Mouse (Mus musculus): ENCODE measurements around the gene Trim2.
A peak's percentile ranks its signal among the peaks of the same experiment; 100 is the strongest.

Trim2 gene

DNA sequence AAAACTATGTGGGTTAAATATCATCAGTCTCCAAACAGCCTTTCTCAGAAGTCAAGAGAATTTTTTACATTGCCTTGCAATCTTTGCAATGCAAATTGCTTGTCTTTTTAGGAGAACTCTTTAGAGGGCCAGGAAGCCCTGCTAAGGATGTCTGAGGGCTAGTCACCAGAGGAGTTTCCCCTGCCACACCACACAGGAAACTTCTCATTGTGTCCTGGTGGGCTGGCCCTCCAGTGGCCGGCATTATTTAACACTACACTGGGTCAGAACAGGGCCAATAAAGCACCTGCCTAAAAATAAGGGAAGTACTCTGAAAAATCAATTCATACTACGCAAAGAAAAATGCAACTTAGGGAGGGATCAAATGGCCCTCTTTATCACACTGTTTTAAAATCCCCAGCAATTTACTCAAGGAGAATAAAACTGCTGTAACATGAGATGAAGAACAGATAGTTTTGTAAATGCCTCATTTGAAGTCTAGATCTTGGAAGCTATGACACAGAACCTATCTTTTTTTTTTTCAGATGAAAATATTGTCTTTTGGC is 87.4 kb downstream of the Trim2 start:
- DNase-seq = no peak

DNA sequence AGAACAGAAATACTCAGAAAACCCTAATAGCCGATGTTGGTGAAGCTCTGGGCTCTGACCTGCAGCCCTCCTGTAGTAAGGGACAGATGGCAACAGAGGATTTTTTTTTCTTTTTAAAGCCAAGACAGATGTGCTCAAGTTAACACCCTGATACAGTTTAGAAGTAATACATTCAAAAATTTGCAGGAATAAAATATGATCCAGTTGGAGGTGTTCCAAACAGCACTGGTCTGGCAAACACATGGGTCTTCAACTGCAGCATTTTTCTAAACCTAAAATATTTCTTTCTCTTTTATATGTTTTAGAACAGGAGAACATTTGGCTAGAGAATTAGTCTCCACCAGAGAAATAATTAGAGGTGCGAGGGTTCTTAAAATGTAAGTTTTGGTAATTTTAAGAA is 88.2 kb downstream of the Trim2 start:
- DNase-seq = no peak

DNA sequence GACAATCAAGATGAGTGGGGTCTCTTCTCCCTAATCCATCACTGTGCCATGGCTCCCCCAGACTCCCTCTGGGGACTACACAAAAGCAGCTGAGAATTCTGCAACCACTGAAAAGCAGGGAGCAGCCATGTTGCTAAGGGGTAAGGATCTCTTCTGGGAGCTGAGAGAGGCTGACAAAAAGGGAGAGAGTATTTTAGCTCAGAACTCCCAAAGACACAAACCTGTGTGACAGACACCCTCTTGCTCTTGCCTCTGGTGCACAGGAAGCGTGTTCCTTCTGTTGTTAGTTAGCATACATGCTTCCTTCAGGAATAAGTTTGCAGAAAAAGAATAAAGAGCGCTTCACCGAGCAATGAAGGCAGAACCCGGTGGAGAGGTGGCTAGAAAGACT is 88.7 kb downstream of the Trim2 start:
- DNase-seq = no peak

DNA sequence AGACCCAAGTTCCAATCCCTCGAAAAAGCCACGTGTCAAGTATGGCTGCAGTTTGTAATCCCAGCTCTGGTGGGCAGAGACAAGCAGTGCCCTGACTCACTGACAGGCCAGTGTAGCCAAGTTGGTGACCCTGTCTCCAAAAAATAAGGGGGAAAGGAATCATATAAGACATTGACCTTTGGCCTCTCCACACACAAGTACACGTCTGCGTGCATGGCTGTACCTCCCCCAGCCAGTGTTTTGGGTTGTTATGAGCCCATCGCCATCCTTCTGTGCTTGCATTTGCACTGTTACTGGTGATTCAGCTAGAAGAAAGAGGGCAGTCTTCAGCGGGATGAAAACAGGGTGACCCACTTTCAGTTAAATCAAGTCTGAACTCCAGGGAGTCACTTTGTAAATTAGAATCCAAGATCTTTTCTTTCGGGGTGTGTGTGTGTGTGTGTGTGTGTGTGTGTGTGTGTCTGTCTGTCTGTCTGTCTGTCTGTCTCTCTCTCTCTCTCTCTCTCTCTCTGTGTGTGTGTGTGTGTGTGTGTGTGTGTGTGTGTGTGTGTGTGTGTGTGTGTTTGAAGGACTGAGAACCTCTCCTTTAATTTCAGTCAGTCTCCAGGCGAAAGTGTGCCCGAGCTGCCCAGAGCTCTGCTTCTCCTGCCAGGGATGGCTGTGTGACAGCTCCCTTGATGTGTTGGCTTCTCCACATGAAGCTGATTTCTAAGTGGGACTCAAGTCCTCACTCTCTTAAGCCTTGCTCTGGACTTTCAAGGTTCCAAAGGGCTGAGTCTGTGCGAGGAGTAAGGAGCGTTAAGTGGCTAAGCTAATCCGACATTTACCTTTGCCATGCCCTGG is 89.3 kb downstream of the Trim2 start:
- DNase-seq = no peak

DNA sequence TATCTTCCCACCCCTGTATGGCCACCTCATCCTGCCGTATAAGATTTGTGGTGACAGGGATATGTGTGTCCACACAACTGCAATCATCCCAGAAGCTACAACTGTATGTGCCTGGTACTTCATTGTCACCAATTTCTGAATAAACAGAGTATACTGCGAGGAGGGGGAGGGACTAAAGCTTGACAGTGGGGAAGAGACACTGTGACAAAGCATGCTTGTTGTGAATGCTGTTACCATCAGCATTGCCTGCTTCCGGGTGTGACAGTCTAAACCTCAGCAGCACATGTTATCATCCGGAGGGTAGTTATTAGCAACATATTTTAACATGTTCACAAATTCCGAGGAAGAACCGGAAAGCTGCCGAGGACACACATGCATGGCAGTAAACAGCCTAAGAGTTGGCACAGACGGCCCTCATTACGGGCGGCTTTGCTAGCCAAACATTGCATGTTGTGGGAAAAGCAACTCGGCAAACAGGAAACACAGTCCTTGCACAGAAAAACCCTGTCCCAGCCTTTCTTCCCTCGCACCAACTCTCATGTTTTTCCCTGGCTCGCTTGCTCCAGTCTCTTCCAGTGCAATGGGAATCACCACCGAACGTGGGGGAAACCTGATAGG is 90.8 kb downstream of the Trim2 start:
- no peak for DNase-seq

DNA sequence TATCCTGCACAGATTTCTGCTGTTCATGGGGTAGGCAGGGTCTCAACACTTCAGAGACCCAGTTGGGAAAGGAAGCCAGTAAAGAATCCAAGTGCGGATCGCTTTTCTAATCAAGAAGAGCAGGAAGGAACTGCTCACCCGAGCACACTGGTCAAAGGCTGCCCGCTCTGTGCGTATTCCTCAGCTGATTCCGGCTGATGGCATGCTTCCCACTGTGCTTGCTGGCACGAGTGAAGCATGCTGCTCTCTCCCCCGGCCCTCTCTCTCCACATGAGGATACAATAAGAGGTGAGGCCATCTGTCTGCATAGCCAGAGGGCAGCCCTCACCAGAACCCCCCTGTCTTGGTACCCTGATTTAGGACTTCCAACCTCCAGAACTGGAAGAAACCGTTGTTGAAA is 91.4 kb downstream of the Trim2 start:
- peak; percentile 77 to 79 for DNase-seq

DNA sequence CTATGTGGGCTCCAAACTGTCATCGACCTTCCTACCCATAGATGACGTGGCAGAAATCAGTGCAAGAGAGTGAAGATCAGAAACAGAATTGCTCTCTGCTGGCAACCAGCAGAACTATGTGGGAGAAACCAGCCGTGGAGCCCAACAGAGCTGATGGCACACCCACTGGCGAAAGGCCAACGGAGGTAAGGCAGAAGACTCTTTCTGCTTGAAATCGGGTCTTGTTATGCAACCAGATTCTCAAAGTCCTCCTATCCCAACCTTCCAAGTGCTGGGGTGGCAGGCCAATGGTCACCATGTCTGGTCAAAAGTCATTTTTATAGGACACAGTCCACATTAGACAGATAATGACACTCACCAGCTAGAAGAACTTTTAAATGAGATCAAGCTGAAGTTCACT is 92.2 kb downstream of the Trim2 start:
- DNase-seq = peak; percentile 94

DNA sequence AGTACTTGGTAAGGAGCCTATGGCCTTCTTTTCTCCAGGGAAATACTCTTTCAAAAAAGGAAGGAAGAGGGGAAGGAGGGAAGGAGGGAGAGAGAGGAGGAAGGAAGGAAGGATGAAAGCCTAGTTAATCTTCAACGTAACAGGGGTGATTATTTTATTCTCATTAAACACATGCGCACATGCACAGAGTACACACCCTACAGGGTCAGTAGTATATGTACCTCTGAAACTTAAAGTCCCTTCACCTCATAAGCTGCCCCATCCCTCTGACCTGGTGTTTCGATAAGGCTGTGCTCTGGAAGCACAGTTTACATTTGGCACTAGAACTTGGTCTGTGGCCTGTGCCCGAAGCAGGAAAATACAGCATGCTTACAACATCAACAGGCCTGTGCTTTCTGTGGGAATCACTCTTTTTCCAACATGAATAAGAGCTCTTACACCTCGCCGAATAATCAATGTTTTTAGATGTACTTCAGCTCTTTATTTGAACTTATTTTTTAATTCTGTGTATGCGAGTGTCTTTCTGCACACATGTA is 95.3 kb downstream of the Trim2 start:
- DNase-seq = no peak

DNA sequence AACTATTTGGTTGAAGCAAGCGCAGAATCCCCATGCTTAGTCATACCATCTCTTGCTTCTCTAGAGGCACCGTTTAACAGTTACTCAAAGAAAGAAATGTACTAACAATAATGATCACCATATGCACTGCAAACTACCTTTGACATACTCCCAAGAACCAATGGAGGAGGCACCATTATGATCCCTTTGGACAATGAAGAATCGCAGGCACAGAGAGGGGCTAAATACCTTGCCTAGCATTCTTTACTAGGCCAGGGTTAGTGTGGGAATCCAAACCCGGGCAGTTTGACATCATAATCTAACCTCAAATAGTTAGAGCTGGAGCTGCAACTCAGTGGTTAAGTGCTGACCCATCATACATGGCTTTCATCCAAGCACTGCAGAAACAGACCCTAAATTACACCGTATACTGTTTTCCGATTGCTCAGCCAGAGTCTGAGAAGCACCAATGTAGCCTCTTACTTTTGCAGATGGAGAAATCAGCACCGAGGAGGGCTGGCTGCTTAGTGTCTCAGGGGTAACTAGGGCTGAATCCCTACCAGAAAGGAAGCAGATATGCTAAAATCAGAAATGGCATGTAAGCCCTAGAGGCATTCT is 97.7 kb downstream of the Trim2 start:
- DNase-seq = no peak

DNA sequence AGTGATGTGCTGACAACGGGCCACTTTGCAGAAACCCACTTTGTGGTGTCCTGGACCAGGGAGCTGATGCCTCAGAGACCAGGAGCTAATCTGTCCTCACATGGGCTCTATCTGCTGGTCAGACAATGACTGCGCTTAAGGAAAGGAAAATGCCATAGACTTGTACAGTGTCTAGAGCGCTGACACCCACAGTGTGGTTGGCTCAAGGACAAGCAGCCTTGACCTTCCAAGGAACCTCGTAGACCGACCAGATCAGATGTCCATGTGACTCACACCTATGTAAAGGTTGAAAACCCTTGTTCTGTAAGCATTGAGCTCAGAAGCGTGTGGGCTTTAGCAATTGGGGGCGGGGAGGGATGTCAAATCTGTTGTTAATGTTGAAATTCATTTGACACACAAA is 98.2 kb downstream of the Trim2 start:
- no peak for DNase-seq

DNA sequence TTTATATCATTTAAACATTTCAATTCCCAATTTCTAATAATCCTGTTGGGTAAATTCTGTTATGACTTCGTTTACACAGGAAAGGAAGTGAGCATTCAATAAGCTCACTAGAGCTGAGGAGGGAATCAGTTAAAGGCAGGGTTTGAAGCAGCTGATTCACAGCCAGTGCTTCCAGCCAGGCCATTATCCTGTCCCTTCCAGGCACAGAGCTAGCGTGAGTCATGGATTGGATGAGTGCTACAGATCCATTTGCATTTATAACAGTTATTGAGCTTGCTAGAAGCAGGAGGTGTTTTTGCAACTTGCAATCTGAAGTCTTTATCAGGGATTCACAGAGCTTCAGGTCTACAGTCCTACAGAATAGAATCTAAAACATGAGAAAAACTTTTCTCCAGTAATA is 99.3 kb downstream of the Trim2 start:
- DNase-seq = no peak

DNA sequence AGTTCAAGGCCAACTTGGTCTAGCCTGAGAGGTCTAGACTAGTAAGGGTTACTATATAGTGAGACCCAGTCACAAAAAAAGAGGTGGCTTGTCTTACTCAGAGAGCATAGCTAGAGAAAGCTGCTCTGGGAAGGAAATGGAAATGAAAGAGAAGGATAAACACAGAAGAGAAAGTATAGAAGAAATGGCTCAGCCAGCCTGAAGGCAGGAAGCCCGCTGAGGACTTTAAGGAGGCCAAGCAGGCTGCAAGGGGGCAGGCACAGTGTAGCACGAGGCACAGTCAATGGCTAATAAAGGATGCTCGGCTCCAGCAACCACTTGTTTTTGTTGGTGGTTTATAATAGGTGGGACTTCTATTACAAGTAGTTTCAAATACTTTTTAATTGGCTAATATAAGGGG is 100.6 kb downstream of the Trim2 start:
- DNase-seq = no peak

DNA sequence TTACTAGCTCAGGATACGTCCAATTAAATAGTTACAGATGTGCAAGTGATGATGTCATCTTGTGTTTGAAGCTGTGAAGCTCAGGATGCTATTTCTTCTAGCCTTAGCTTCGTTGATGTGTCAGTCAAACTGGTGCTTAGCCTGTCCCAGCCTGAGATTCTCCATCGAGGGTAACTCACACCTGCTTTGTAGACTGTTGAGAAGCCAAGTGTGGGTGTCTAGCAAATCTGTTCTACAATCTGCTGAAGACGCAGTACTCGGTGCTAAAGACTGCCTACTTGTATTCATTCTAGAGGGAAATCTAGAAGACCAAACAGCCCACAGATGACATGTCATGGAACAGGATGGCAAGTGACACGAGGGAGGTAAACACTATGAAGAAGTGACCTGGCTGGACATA is 101.0 kb downstream of the Trim2 start:
- no peak for DNase-seq

DNA sequence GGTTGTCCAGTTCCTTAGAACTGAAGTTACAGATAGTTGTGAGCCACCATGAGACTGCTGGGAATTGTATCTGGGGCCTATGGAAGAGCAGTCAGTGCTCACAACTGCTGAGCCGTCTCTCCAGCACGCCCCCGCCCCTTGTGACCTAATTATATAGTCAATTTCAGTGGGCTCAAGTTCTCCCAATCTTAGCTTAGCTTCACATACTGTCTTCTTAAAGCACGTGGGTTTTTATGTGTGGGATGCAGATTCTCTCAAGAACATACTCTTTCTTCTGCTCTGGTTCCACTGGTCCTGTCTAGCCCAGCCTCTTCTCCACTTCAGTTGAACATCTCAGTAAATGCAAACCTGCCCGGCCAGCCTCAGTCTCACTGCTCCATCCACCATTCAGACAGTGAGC is 102.0 kb downstream of the Trim2 start:
- DNase-seq = no peak

DNA sequence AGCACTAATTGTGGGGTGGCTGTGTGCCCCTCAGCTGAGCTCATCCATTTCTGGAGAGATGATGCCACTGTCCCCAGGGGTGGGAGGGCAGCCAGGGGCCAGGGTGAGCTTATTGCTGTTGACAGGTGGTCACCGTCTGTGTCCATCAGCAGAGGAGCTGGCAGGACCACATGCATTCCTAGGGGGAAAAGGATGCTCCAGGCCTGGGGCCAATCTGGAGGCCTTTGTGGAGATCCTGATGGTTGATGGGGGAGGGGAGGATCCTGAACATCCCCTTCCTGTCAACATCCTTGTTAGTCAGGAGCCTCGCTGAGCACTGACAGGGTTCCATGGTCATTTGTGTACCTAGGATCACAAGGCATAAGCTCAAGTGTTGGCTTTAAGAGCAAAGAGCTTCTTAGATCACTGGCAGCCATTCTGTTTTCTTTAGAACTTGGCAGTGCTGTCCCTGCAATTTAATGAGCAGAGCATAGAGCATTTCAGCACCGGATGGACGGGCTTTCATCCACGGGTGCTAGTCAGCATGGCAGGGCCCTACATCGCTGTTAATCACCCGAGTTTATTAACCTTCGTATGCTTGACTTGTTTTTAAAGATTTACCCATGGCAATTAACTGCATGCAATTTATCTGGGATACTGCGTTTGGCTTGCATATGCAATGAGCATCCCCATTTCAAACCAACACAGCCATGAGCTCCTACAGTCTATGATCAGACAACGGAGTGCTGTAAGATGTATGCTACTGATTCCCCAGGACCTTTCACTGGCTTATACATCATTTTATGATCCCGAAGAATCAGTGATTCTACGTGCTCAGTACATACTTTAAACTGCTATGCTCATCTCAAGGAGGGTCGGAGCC is 105.9 kb downstream of the Trim2 start:
- no peak for DNase-seq

DNA sequence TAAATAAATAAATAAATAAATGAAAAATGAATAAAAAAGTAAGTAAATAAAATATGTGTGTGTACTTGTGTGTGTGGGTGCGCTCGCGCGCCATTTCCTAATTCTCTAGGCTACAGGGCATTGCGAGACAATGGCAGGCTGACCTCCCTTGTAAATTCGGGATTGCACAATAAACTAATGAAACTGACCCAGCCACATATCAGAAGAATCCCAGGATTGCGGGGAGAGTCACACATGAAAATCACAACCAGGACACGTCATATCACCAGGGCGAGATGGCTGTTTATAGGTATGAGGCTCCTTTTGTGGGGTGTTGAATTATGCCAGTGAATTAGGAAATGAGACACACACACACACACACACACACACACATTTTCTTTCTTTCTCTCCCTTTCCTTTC is 107.2 kb downstream of the Trim2 start:
- DNase-seq = no peak

DNA sequence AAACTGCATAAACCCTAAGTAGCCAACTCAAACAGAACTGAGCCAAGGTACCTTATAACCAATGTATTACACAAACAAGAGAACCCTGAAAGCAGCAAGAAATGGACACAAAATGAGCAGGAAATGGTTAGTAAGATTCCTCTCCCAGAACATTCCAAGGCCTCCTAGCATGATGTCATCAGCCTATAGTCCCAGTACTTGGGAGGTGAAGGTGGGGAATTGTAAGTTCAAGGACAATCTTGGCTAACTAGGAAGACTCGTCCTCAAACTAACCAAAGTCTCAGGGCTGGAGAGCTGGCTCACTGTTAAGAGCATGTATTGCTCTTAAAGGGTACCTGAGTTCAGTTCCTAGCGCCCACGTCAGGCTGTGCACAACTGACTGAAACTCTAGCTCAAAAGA is 108.4 kb downstream of the Trim2 start:
- no peak for DNase-seq

DNA sequence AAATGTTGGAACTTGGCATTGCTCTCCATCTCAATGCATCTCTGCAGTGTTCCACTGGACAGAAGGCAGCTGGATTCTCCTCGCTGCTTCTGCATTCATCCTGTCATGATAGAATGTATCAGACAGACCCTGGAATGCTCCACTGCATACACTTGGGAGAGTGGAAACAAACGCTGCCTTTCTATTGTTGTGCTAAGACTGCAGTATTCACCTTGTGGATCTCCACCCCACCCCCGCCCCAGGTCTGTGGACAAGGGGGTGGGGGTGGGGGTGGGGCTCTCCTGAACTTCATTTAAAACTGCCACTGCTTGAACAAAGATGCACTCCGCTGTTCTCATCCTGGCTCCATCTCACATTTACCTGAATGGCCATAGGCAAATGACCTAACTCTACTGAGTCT is 112.8 kb downstream of the Trim2 start:
- no peak for DNase-seq

DNA sequence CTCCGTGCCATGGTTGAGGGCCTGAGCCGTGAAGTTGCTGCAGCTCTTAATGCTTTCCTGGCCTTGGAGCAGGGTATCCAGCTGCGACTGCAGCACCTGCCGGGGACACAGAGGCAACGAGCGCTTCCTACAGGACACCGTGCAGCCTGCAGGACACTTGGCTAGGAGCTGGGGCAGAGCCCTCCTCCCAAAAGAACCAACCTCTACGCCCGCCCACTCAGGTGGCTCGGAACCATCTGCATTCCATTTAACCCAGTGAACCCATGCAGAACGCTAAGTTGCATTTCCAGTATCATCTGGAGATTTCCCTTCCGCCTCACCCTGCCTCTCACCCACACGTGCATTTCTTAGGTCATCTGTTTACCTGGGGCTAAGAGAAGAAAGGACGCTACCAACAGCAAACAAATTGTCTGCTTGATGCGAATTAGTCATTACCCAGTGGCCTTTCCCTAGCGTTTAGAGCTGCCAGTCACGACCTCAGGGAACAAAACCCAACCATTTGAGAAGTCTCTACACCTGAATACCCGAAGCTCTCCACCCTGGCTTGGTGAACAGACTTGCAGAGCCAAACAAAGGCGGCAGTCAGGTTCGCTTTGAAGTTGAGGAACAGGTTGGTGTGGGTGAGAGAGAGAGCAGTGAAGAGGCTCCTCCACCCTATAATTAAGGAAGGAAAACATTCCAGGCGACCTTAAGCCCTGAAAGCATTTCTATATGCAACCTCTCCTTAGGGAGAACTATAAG is 115.4 kb downstream of the Trim2 start:
- DNase-seq = no peak

DNA sequence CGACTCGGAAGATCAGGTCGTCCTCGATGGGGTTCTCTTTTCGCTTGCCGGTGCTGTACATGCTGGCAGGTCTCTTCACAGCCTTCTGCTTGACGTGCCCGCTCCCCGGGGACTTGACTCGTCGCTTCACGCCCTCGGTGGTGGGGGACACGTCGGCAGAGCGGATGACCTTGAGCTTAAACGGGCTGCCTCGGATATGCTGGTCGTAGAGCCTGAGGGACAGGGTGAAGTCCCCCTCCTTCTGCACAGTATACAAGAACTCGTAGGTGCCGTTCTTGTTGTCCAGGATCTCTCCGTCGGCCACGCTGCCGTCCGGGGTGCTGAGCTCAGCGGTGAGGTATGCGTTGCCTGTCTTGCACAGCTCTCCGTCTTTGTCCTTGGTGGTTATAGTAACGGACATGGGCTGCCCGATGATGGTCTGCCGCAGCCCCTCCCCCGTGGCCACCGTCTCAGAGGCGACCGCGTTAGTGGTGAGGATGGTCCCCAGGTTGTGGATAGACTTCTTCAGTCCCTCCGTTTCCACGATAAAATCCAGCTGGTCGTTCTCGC is 116.1 kb downstream of the Trim2 start:
- no peak for DNase-seq

DNA sequence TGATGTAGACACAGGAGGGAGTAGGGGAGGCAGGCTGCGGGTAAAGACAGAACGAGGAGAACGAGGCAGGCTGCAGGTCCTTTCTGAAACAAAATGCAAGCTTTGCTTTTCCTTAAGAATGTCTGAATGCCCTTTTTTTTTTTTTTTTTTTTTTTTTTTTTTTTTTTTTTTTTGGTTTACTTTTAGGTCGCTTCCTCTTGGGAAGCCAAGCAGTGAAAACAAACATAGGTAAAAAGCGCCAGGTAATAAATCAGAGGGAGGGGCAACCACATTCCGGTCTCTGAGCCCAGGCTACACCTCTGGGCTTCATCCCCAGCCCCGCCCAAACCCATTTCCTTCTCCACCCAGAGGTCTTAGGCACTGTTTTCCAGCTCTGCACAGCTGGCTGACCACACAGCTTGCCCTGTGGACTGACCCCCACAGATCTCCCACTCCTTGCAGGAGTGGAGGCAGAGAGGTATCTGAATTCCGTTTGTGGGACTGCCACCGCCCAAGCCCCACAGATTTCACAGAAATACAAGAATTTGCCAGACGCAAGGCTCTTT is 117.0 kb downstream of the Trim2 start:
- DNase-seq = peak; percentile 19 to 20
